Mouse (Mus musculus) lung, postnatal 0 days (tissue): Measurements from ENCODE around the gene Arl6. TPM values are rescaled to one million over a fixed set of nuclear protein-coding genes. Genes with fewer than 3 reads are reported as not detected.
A peak's percentile ranks its signal among the peaks of the same experiment; 100 is the strongest.

Experiments used
- ATAC-seq: fragments of 200-750 bp; cut with Nextera tagmentation; 2 replicates; pipeline ENCODE4 v1.8.0; 2017; ENCODE audit warnings: moderate library complexity
- DNase-seq: peaks from one replicate; pipeline ENCODE4 v3.0.0-alpha.2; 2016; ENCODE audit warnings: low spot score
- H3K27ac ChIP-seq: fragments of 300-500 bp; sonication (generic); 2 replicates; pipeline ENCODE4 v1.5.1; 2014; ENCODE audit warnings: antibody characterized with exemption, mild to moderate bottlenecking, low read length, mixed read lengths
- H3K27me3 ChIP-seq: fragments of 300-500 bp; sonication (generic); replicated peaks from 2 replicates; pipeline ENCODE4 v1.6.1; 2014; ENCODE audit warnings: low read length, mixed read lengths; ENCODE audit not compliant: insufficient read depth
- H3K36me3 ChIP-seq: fragments of 300-500 bp; sonication (generic); 2 replicates; pipeline ENCODE4 v1.6.1; 2014; ENCODE audit warnings: low read length, mixed read lengths; ENCODE audit not compliant: insufficient read depth
- H3K4me1 ChIP-seq: fragments of 300-500 bp; sonication (generic); 2 replicates; pipeline ENCODE4 v1.6.1; 2014; ENCODE audit warnings: antibody characterized with exemption, low read depth, low read length, mixed read lengths; ENCODE audit not compliant: insufficient read depth
- H3K4me2 ChIP-seq: fragments of 300-500 bp; sonication (generic); replicated peaks from 2 replicates; pipeline ENCODE4 v1.6.1; 2014; ENCODE audit warnings: low read depth, mild to moderate bottlenecking, low read length, moderate library complexity, mixed read lengths
- H3K4me3 ChIP-seq: fragments of 300-500 bp; sonication (generic); 2 replicates; pipeline ENCODE4 v1.5.1; 2014; ENCODE audit warnings: low read depth, low read length
- H3K9ac ChIP-seq: fragments of 300-500 bp; sonication (generic); replicated peaks from 2 replicates; pipeline ENCODE4 v1.6.1; 2014; ENCODE audit warnings: low read depth, mild to moderate bottlenecking
- H3K9me3 ChIP-seq: fragments of 300-500 bp; sonication (generic); 2 replicates; pipeline ENCODE4 v1.6.1; 2016; ENCODE audit warnings: low read length, mixed read lengths
- CTCF ChIP-seq: IDR thresholded peaks from 2 replicates; pipeline ENCODE4 v1.5.1; 2016; ENCODE audit warnings: antibody characterized with exemption, mild to moderate bottlenecking
- EP300 ChIP-seq: IDR thresholded peaks from 2 replicates; pipeline ENCODE4 v1.6.1; 2016; ENCODE audit warnings: antibody characterized with exemption, mild to moderate bottlenecking, control low read depth
- WGBS: fragments of 180-500 bp; shearing (Covaris S2); extraction: QIAGEN DNeasy Blood & Tissue Kit; methylation state at CpG from one replicate; pipeline ENCODE4 v1.1.7; 2014; 5-methylcytosine and 5-hydroxymethylcytosine counted together
- polyA plus RNA-seq: library from polyadenylated mRNA; unstranded; fragments of >200 nt; fragmentation: Nextera tagmentation; extraction: Ambion mirVana; gene quantifications from 2 replicates; pipeline ENCODE4 v1.2.1, GENCODE M21; 2015

Arl6 gene
- polyA plus RNA-seq = 21.7 and 23.3 TPM in 2 replicates

- H3K36me3 ChIP-seq = no peaks in the 10 kb centered on the region
- H3K27ac ChIP-seq = peak within 1 kb of the TSS; percentile 88
- peak within 1 kb of the TSS; percentile 30; the same call in 1 of the 2 replicates for H3K9ac ChIP-seq
- TF ChIP-seq EP300 (no peak), CTCF (no peak)
- DNase-seq = peak; percentile 95
- H3K4me3 ChIP-seq = peak within 1 kb of the TSS; percentile 42
- under 1% methylated on average over 45 of the region's 46 CpGs for WGBS
- H3K4me2 ChIP-seq = peak within 1 kb of the TSS; percentile 60
- no peaks in the 10 kb centered on the region for H3K9me3 ChIP-seq
- H3K4me1 ChIP-seq = no peaks in the 10 kb centered on the region
- ATAC-seq = peak; percentile 99
- no peaks in the 10 kb centered on the region for H3K27me3 ChIP-seq
Observed at GRCm38 (mm10) chr16:59639102-59639691, at the start of gene Arl6. TSS of gene Arl6 (minus strand) at chr16:59639391.

GRCm38 (mm10) chr16:59685135-59685534 lies 45.9 kb upstream of the Arl6 start:
- no peak for ATAC-seq
- TF ChIP-seq EP300 = no peak
- TF ChIP-seq CTCF = no peak

GRCm38 (mm10) chr16:59683434-59683833 lies 44.2 kb upstream of the Arl6 start:
- H3K9ac ChIP-seq = no peak overlapping the region
- no peaks in the 10 kb centered on the region for H3K27me3 ChIP-seq
- WGBS = 7% methylated on average over 8 of the region's 8 CpGs
- H3K4me1 ChIP-seq = no peaks in the 10 kb centered on the region
- H3K9me3 ChIP-seq = no peaks in the 10 kb centered on the region
- peak; percentile 90 for TF ChIP-seq CTCF
- TF ChIP-seq EP300 = no peak
- ATAC-seq (peak; percentile 47), DNase-seq (peak; percentile 76)
- H3K27ac ChIP-seq = no peak overlapping the region
- no peaks in the 10 kb centered on the region for H3K36me3 ChIP-seq
- H3K4me2 ChIP-seq = no peak overlapping the region
- no peak overlapping the region for H3K4me3 ChIP-seq

More at GRCm38 (mm10) chr16:59685135-59685534, 45.9 kb upstream of the Arl6 start:
- Histone ChIP-seq H3K9me3 (no peaks in the 10 kb centered on the region), H3K4me1 (no peaks in the 10 kb centered on the region), H3K27me3 (no peaks in the 10 kb centered on the region), H3K9ac (no peak overlapping the region), H3K36me3 (no peaks in the 10 kb centered on the region), H3K4me3 (no peak overlapping the region), H3K4me2 (no peak overlapping the region), H3K27ac (no peak overlapping the region)
- WGBS = 60% methylated on average over 5 of the region's 5 CpGs
- no peak for DNase-seq

- no peaks in the 10 kb centered on the region for H3K27me3 ChIP-seq
- 62% methylated on average over 8 of the region's 8 CpGs for WGBS
- no peak for ATAC-seq
Observed at GRCm38 (mm10) chr16:59682216-59682891, 43.2 kb upstream of the Arl6 start.

GRCm38 (mm10) chr16:59666938-59667337 lies 27.7 kb upstream of the Arl6 start:
- ATAC-seq = no peak
- TF ChIP-seq EP300 (no peak), CTCF (no peak)
- WGBS = 84% methylated on average over 2 of the region's 2 CpGs

More at GRCm38 (mm10) chr16:59682216-59682891, 43.2 kb upstream of the Arl6 start:
- Histone ChIP-seq H3K4me1 (no peaks in the 10 kb centered on the region), H3K9me3 (no peaks in the 10 kb centered on the region), H3K4me2 (no peak overlapping the region), H3K9ac (no peak overlapping the region), H3K27ac (no peak overlapping the region), H3K36me3 (no peaks in the 10 kb centered on the region), H3K4me3 (no peak overlapping the region)
- no peak for TF ChIP-seq EP300
- no peak for TF ChIP-seq CTCF
- no peak for DNase-seq

GRCm38 (mm10) chr16:59643766-59644165 lies 4.6 kb upstream of the Arl6 start:
- no peak for ATAC-seq
- Histone ChIP-seq H3K9me3 (no peaks in the 10 kb centered on the region), H3K4me3 (no peak overlapping the region), H3K4me1 (no peaks in the 10 kb centered on the region), H3K36me3 (no peaks in the 10 kb centered on the region), H3K4me2 (no peak overlapping the region), H3K27me3 (no peaks in the 10 kb centered on the region), H3K9ac (no peak overlapping the region), H3K27ac (no peak overlapping the region)
- 44% methylated on average over 2 of the region's 2 CpGs for WGBS
- no peak for DNase-seq
- TF ChIP-seq EP300 (no peak), CTCF (no peak)

More at GRCm38 (mm10) chr16:59666938-59667337, 27.7 kb upstream of the Arl6 start:
- no peaks in the 10 kb centered on the region for H3K27me3 ChIP-seq
- H3K4me1 ChIP-seq = no peaks in the 10 kb centered on the region
- no peak overlapping the region for H3K9ac ChIP-seq
- no peaks in the 10 kb centered on the region for H3K9me3 ChIP-seq
- H3K4me3 ChIP-seq = no peak overlapping the region
- no peaks in the 10 kb centered on the region for H3K36me3 ChIP-seq
- no peak for DNase-seq
- H3K27ac ChIP-seq = no peak overlapping the region
- no peak overlapping the region for H3K4me2 ChIP-seq
